In genomic region chr3:149705322-149705721, GRCm38 (mm10) we compare ENCODE assay signal across 15 mouse cellular contexts.
DNase-seq lines count a peak whose midpoint lies in the region; ATAC-seq and TF ChIP-seq lines count a peak whose summit lies in the region.
"Had no signal": no experiment of that assay in that cellular context is flagged by ENCODE, and none has a peak within 500 bp of the region (broad histone marks: within the 10 kb centered on the region; RNA-seq: fewer than 3 reads in every experiment).

No protein-coding gene starts in this region.

- 79% methylated on average over 12 of the region's 12 CpGs for WGBS in forebrain, embryonic 12.5 days
- WGBS in forebrain, embryonic 11.5 days = 91% methylated on average over 12 of the region's 12 CpGs
- WGBS in kidney, postnatal 0 days = 48% methylated on average over 12 of the region's 12 CpGs
- WGBS in neural tube, embryonic 11.5 days = 86% methylated on average over 12 of the region's 12 CpGs
- WGBS in limb, embryonic 15.5 days = 74% methylated on average over 12 of the region's 12 CpGs

- no peak overlapping the region for H3K4me2 ChIP-seq in forebrain, embryonic 12.5 days
- no peak overlapping the region for H3K4me2 ChIP-seq in forebrain, embryonic 11.5 days (ENCODE audit: low read depth, low read length, severe bottlenecking)
- peak overlapping the region; percentile 58 for H3K4me2 ChIP-seq in kidney, postnatal 0 days (ENCODE audit: low read length)
- no peak overlapping the region for H3K4me2 ChIP-seq in neural tube, embryonic 11.5 days (ENCODE audit: low read depth)
- peak overlapping the region; percentile 29 for H3K4me2 ChIP-seq in limb, embryonic 15.5 days

- H3K4me3 ChIP-seq in forebrain, embryonic 12.5 days (replicated peaks) = no peak overlapping the region
- H3K4me3 ChIP-seq in forebrain, embryonic 11.5 days (ENCODE audit: low read depth, low read length) = no peak overlapping the region
- H3K4me3 ChIP-seq in kidney, postnatal 0 days (replicated peaks; ENCODE audit: low read depth, low read length) = peak overlapping the region; percentile 22
- H3K4me3 ChIP-seq in neural tube, embryonic 11.5 days (ENCODE audit: low read depth, low read length) = no peak overlapping the region
- H3K4me3 ChIP-seq in limb, embryonic 15.5 days = peak overlapping the region; percentile 5

- TF ChIP-seq CTCF in kidney, postnatal 0 days (IDR thresholded peaks at IDR 0.05; ENCODE audit: low read depth) = no peak

- peak; percentile 65 for ATAC-seq in forebrain, embryonic 12.5 days (ENCODE audit: low FRiP score)
- ATAC-seq in forebrain, embryonic 11.5 days (replicated peaks; ENCODE audit: low FRiP score) = no peak; the same call in 1 of the 2 replicates
- ATAC-seq in kidney, postnatal 0 days (replicated peaks; ENCODE audit: low FRiP score, low read depth) = no peak
- ATAC-seq in neural tube, embryonic 11.5 days (ENCODE audit: insufficient read depth, low FRiP score, low TSS enrichment) = peak; percentile 50; the same call in 1 of the 2 replicates
- ATAC-seq in limb, embryonic 15.5 days (ENCODE audit: insufficient number of reproducible peaks, low FRiP score, low TSS enrichment, low read depth) = no peak

- DNase-seq in forebrain, embryonic 11.5 days (ENCODE audit: low spot score) = no peak
- no peak for DNase-seq in kidney, postnatal 0 days (ENCODE audit: low spot score)
- DNase-seq in kidney, postnatal 36 days = no peak
- DNase-seq in neural tube, embryonic 11.5 days (ENCODE audit: low spot score) = no peak
- no peak for DNase-seq in neural tube, embryonic 10.5 days (ENCODE audit: extremely low spot score, low spot score)
- no peak for DNase-seq in yolk sac, embryonic 10.5 days (ENCODE audit: low spot score)
- DNase-seq: adrenal gland, postnatal 25 days; cerebellum, adult 11-12 months; heart, adult 11 months; heart, postnatal 14 days; kidney, adult 18-20 months; lung, adult 2 months; thymus, postnatal 25 days had no signal

- no peaks in the 10 kb centered on the region for H3K36me3 ChIP-seq in forebrain, embryonic 12.5 days (replicated peaks)
- H3K36me3 ChIP-seq in forebrain, embryonic 11.5 days (ENCODE audit: control insufficient read depth, insufficient read depth, low read length) = no peaks in the 10 kb centered on the region
- no peaks in the 10 kb centered on the region for H3K36me3 ChIP-seq in kidney, postnatal 0 days (ENCODE audit: insufficient read depth, low read length)
- H3K36me3 ChIP-seq in neural tube, embryonic 11.5 days (ENCODE audit: control insufficient read depth, insufficient read depth, low read length) = no peaks in the 10 kb centered on the region
- no peaks in the 10 kb centered on the region for H3K36me3 ChIP-seq in limb, embryonic 15.5 days

- H3K27me3 ChIP-seq in forebrain, embryonic 12.5 days = no peaks in the 10 kb centered on the region
- no peaks in the 10 kb centered on the region for H3K27me3 ChIP-seq in forebrain, embryonic 11.5 days (ENCODE audit: control insufficient read depth, insufficient read depth, low read length)
- no peaks in the 10 kb centered on the region for H3K27me3 ChIP-seq in kidney, postnatal 0 days (ENCODE audit: insufficient read depth, low read length)
- H3K27me3 ChIP-seq in neural tube, embryonic 11.5 days (ENCODE audit: control insufficient read depth, insufficient read depth, low read length) = no peaks in the 10 kb centered on the region
- no peaks in the 10 kb centered on the region for H3K27me3 ChIP-seq in limb, embryonic 15.5 days

- H3K9me3 ChIP-seq in forebrain, embryonic 12.5 days = no peaks in the 10 kb centered on the region
- no peaks in the 10 kb centered on the region for H3K9me3 ChIP-seq in forebrain, embryonic 11.5 days (ENCODE audit: control insufficient read depth, low read length)
- H3K9me3 ChIP-seq in kidney, postnatal 0 days (replicated peaks; ENCODE audit: low read length) = no peaks in the 10 kb centered on the region
- no peaks in the 10 kb centered on the region for H3K9me3 ChIP-seq in neural tube, embryonic 11.5 days (ENCODE audit: control insufficient read depth, low read length)
- no peaks in the 10 kb centered on the region for H3K9me3 ChIP-seq in limb, embryonic 15.5 days

- no peak overlapping the region for H3K27ac ChIP-seq in forebrain, embryonic 12.5 days
- no peak overlapping the region for H3K27ac ChIP-seq in forebrain, embryonic 11.5 days (ENCODE audit: low read depth, low read length)
- H3K27ac ChIP-seq in kidney, postnatal 0 days = no peak overlapping the region
- H3K27ac ChIP-seq in neural tube, embryonic 11.5 days (ENCODE audit: low read depth, low read length) = no peak overlapping the region
- H3K27ac ChIP-seq in limb, embryonic 15.5 days = no peak overlapping the region

- H3K9ac ChIP-seq in forebrain, embryonic 12.5 days = no peak overlapping the region
- no peak overlapping the region for H3K9ac ChIP-seq in forebrain, embryonic 11.5 days (ENCODE audit: low read length)
- no peak overlapping the region for H3K9ac ChIP-seq in kidney, postnatal 0 days (ENCODE audit: low read depth, low read length)
- no peak overlapping the region for H3K9ac ChIP-seq in neural tube, embryonic 11.5 days (ENCODE audit: low read length)
- H3K9ac ChIP-seq in limb, embryonic 15.5 days = no peak overlapping the region

- H3K4me1 ChIP-seq in forebrain, embryonic 12.5 days = no peaks in the 10 kb centered on the region
- no peaks in the 10 kb centered on the region for H3K4me1 ChIP-seq in forebrain, embryonic 11.5 days (replicated peaks; ENCODE audit: control insufficient read depth, insufficient read depth, low read length)
- H3K4me1 ChIP-seq in kidney, postnatal 0 days (replicated peaks; ENCODE audit: insufficient read depth, low read length) = no peaks in the 10 kb centered on the region
- H3K4me1 ChIP-seq in neural tube, embryonic 11.5 days (ENCODE audit: control insufficient read depth, insufficient read depth, low read length) = no peaks in the 10 kb centered on the region
- H3K4me1 ChIP-seq in limb, embryonic 15.5 days = no peaks in the 10 kb centered on the region

Comparison
In these comparisons a context has a peak if more than half of its experiments do, and no peak if none do; other contexts are left out.
1. ATAC-seq: peak in forebrain, embryonic 12.5 days (single experiment) and neural tube, embryonic 11.5 days (single experiment); none in forebrain, embryonic 11.5 days (single experiment), kidney, postnatal 0 days (single experiment) and limb, embryonic 15.5 days (single experiment).
2. H3K4me2 ChIP-seq: peak in kidney, postnatal 0 days (single experiment) and limb, embryonic 15.5 days (single experiment); none in forebrain, embryonic 12.5 days (single experiment), forebrain, embryonic 11.5 days (single experiment) and neural tube, embryonic 11.5 days (single experiment).
3. H3K4me3 ChIP-seq: peak in kidney, postnatal 0 days (single experiment) and limb, embryonic 15.5 days (single experiment); none in forebrain, embryonic 12.5 days (single experiment), forebrain, embryonic 11.5 days (single experiment) and neural tube, embryonic 11.5 days (single experiment).